Mouse (Mus musculus) midbrain, postnatal 0 days (tissue): ENCODE results near the gene Atp9a. TPM values are rescaled to one million over a fixed set of nuclear protein-coding genes. Genes with fewer than 3 reads are reported as not detected.

Experiments
- ATAC-seq: fragments of 200-750 bp; cut with Nextera tagmentation; 2 replicates; pipeline ENCODE4 v1.8.0; 2017; ENCODE audit warnings: moderate number of reproducible peaks, mild to moderate bottlenecking, moderate TSS enrichment, moderate library complexity; ENCODE audit not compliant: low FRiP score
- DNase-seq: peaks from one replicate; pipeline ENCODE4 v3.0.0-alpha.2; 2015; ENCODE audit warnings: low spot score
- H3K27ac ChIP-seq: fragments of 300-500 bp; sonication (generic); 2 replicates; pipeline ENCODE4 v1.5.1; 2014; ENCODE audit warnings: low read depth, mild to moderate bottlenecking, low read length, mixed read lengths
- H3K27me3 ChIP-seq: fragments of 300-500 bp; sonication (generic); 2 replicates; pipeline ENCODE4 v1.6.1; 2014; ENCODE audit warnings: low read length, control low read depth, mixed read lengths; ENCODE audit not compliant: insufficient read depth
- H3K36me3 ChIP-seq: fragments of 300-500 bp; sonication (generic); 2 replicates; pipeline ENCODE4 v1.6.1; 2014; ENCODE audit warnings: low read length, control low read depth, mixed read lengths; ENCODE audit not compliant: insufficient read depth
- H3K4me1 ChIP-seq: fragments of 300-500 bp; sonication (generic); 2 replicates; pipeline ENCODE4 v1.6.1; 2014; ENCODE audit warnings: mild to moderate bottlenecking, control low read depth, antibody characterized with exemption, low read length, mixed read lengths; ENCODE audit not compliant: insufficient read depth
- H3K4me2 ChIP-seq: fragments of 300-500 bp; sonication (generic); 2 replicates; pipeline ENCODE4 v1.6.1; 2014; ENCODE audit warnings: low read depth, mild to moderate bottlenecking, low read length, mixed read lengths; ENCODE audit not compliant: poor library complexity, severe bottlenecking
- H3K4me3 ChIP-seq: fragments of 300-500 bp; sonication (generic); 2 replicates; pipeline ENCODE4 v1.5.1; 2014; ENCODE audit warnings: low read depth, mild to moderate bottlenecking, low read length, moderate library complexity
- H3K9ac ChIP-seq: fragments of 300-500 bp; sonication (generic); replicated peaks from 2 replicates; pipeline ENCODE4 v1.6.1; 2014; ENCODE audit warnings: mild to moderate bottlenecking, low read length, moderate library complexity, mixed read lengths; ENCODE audit not compliant: poor library complexity, severe bottlenecking
- H3K9me3 ChIP-seq: fragments of 300-500 bp; sonication (generic); 2 replicates; pipeline ENCODE4 v1.6.1; 2016; ENCODE audit warnings: low read length, control low read depth
- CTCF ChIP-seq: IDR thresholded peaks from 2 replicates; pipeline ENCODE4 v1.5.1; 2016; ENCODE audit warnings: antibody characterized with exemption, mild to moderate bottlenecking
- WGBS: fragments of 180-500 bp; shearing (Covaris S2); extraction: QIAGEN DNeasy Blood & Tissue Kit; methylation state at CpG from one replicate; pipeline ENCODE4 v1.1.7; 2014; 5-methylcytosine and 5-hydroxymethylcytosine counted together
- polyA plus RNA-seq: library from polyadenylated mRNA; unstranded; fragments of >200 nt; fragmentation: Nextera tagmentation; extraction: Ambion mirVana; gene quantifications from 2 replicates; pipeline ENCODE4 v1.2.1, GENCODE M21; 2015
- total RNA-seq: library from RNA; depleted of rRNA; stranded (reverse); fragments of >200 nt; gene quantifications from 2 replicates; pipeline ENCODE4 v1.2.3, GENCODE M21; 2014

The Atp9a gene
- total and polyA plus RNA-seq, 2 experiments from 2014 or later, result 159 to 607 TPM

GRCm38 (mm10) chr2:168593676-168594075, 148.5 kb downstream of the Atp9a start:
- Histone ChIP-seq H3K4me3 (no peak overlapping the region), H3K27ac (no peak overlapping the region), H3K27me3 (peaks cover 14% of the 10 kb centered on the region), H3K4me2 (no peak overlapping the region), H3K9ac (no peak overlapping the region), H3K4me1 (peaks cover 16% of the 10 kb centered on the region), H3K9me3 (no peaks in the 10 kb centered on the region), H3K36me3 (no peaks in the 10 kb centered on the region)
- TF ChIP-seq CTCF, result no peak
- WGBS, result 86% methylated on average over 6 of the region's 6 CpGs
- ATAC-seq, result no peak
- DNase-seq, result no peak

- no peaks in the 10 kb centered on the region for H3K36me3 ChIP-seq
- H3K4me3 ChIP-seq, result no peak overlapping the region
- no peak overlapping the region for H3K9ac ChIP-seq
- peak; percentile 25 for TF ChIP-seq CTCF
- 83% methylated on average over 5 of the region's 5 CpGs for WGBS
- no peak for ATAC-seq
- DNase-seq, result no peak
- no peak overlapping the region for H3K4me2 ChIP-seq
- peaks cover 16% of the 10 kb centered on the region for H3K4me1 ChIP-seq
- H3K9me3 ChIP-seq, result no peaks in the 10 kb centered on the region
- H3K27me3 ChIP-seq, result peaks cover 14% of the 10 kb centered on the region
- H3K27ac ChIP-seq, result no peak overlapping the region
These were observed 149.2 kb downstream of the Atp9a start for GRCm38 (mm10) chr2:168593004-168593403.

- ATAC-seq (no peak), DNase-seq (no peak)
- H3K9ac ChIP-seq, result no peak overlapping the region
- H3K4me2 ChIP-seq, result no peak overlapping the region
- no peak overlapping the region for H3K4me3 ChIP-seq
- H3K36me3 ChIP-seq, result no peaks in the 10 kb centered on the region
- 89% methylated on average over 2 of the region's 2 CpGs for WGBS
- H3K27ac ChIP-seq, result no peak overlapping the region
- H3K9me3 ChIP-seq, result no peaks in the 10 kb centered on the region
- H3K27me3 ChIP-seq, result peaks cover 14% of the 10 kb centered on the region
- no peak for TF ChIP-seq CTCF
- H3K4me1 ChIP-seq, result peaks cover 16% of the 10 kb centered on the region
These were observed 151.1 kb downstream of the Atp9a start for GRCm38 (mm10) chr2:168591076-168591475.

GRCm38 (mm10) chr2:168590556-168590955, 151.7 kb downstream of the Atp9a start:
- no peak overlapping the region for H3K9ac ChIP-seq
- peak overlapping the region; percentile 30; the same call in 1 of the 2 replicates for H3K4me3 ChIP-seq
- peaks cover 16% of the 10 kb centered on the region for H3K4me1 ChIP-seq
- H3K9me3 ChIP-seq, result no peaks in the 10 kb centered on the region
- no peak for TF ChIP-seq CTCF
- H3K27me3 ChIP-seq, result peaks cover 14% of the 10 kb centered on the region
- WGBS, result 54% methylated on average over 10 of the region's 10 CpGs
- DNase-seq (no peak), ATAC-seq (no peak)
- peak overlapping the region; percentile 49 for H3K4me2 ChIP-seq
- no peak overlapping the region for H3K27ac ChIP-seq
- H3K36me3 ChIP-seq, result no peaks in the 10 kb centered on the region

GRCm38 (mm10) chr2:168590168-168590551, 152.0 kb downstream of the Atp9a start:
- H3K27ac ChIP-seq, result no peak overlapping the region
- DNase-seq (no peak), ATAC-seq (no peak)
- peak overlapping the region; percentile 49 for H3K4me2 ChIP-seq
- no peak for TF ChIP-seq CTCF
- H3K27me3 ChIP-seq, result peaks cover 14% of the 10 kb centered on the region
- peaks cover 16% of the 10 kb centered on the region for H3K4me1 ChIP-seq
- H3K36me3 ChIP-seq, result no peaks in the 10 kb centered on the region
- peak overlapping the region; percentile 30 for H3K4me3 ChIP-seq
- no peaks in the 10 kb centered on the region for H3K9me3 ChIP-seq
- no peak overlapping the region for H3K9ac ChIP-seq
- 4% methylated on average over 35 of the region's 38 CpGs for WGBS

GRCm38 (mm10) chr2:168589368-168590167, 152.6 kb downstream of the Atp9a start:
- DNase-seq, result peak; percentile 17
- 7% methylated on average over 21 of the region's 21 CpGs for WGBS
- ATAC-seq, result peak; percentile 19; the same call in 1 of the 2 replicates
- H3K9ac ChIP-seq, result no peak overlapping the region
- peak overlapping the region; percentile 49 for H3K4me2 ChIP-seq
- H3K36me3 ChIP-seq, result no peaks in the 10 kb centered on the region
- no peaks in the 10 kb centered on the region for H3K9me3 ChIP-seq
- TF ChIP-seq CTCF, result no peak
- peaks cover 16% of the 10 kb centered on the region for H3K4me1 ChIP-seq
- peaks cover 14% of the 10 kb centered on the region for H3K27me3 ChIP-seq
- H3K27ac ChIP-seq, result no peak overlapping the region
- peak overlapping the region; percentile 30 for H3K4me3 ChIP-seq
